Mouse (Mus musculus) urinary bladder, postnatal 10 days (tissue): Measurements from ENCODE around the gene Pde5a.

Source experiments
- DNase-seq: peaks from one replicate; pipeline ENCODE4 v3.0.0; 2022; ENCODE audit warnings: low spot score

Pde5a gene

GRCm38 (mm10) chr3:122848410-122849034, 119.8 kb downstream of the Pde5a start:
- DNase-seq: no peak

- no peak for DNase-seq
These were observed 126.4 kb downstream of the Pde5a start for GRCm38 (mm10) chr3:122855149-122855548.

GRCm38 (mm10) chr3:122859829-122860228, 131.1 kb downstream of the Pde5a start:
- no peak for DNase-seq

GRCm38 (mm10) chr3:122860573-122861498, 132.1 kb downstream of the Pde5a start:
- DNase-seq: no peak

- no peak for DNase-seq
These were observed 136.3 kb downstream of the Pde5a start for GRCm38 (mm10) chr3:122865092-122865491.

- no peak for DNase-seq
These were observed 139.5 kb downstream of the Pde5a start for GRCm38 (mm10) chr3:122868270-122868669.

- DNase-seq: no peak
These were observed 142.8 kb downstream of the Pde5a start for GRCm38 (mm10) chr3:122871596-122871995.

GRCm38 (mm10) chr3:122876870-122877269, 148.1 kb downstream of the Pde5a start:
- no peak for DNase-seq

- DNase-seq: no peak
These were observed 148.8 kb downstream of the Pde5a start for GRCm38 (mm10) chr3:122877543-122877942.

GRCm38 (mm10) chr3:122878705-122879315, 150.1 kb downstream of the Pde5a start:
- no peak for DNase-seq

- DNase-seq: no peak
These were observed 159.0 kb downstream of the Pde5a start for GRCm38 (mm10) chr3:122887505-122888301.

- no peak for DNase-seq
These were observed 159.6 kb downstream of the Pde5a start for GRCm38 (mm10) chr3:122888371-122888819.

- DNase-seq: no peak
These were observed 166.0 kb downstream of the Pde5a start, which contains the start of gene Fabp2 for GRCm38 (mm10) chr3:122894772-122895171. Gene Fabp2 (plus strand): TSS chr3:122895072.

- no peak for DNase-seq
These were observed 166.5 kb downstream of the Pde5a start for GRCm38 (mm10) chr3:122895189-122895731.

GRCm38 (mm10) chr3:122898254-122898653, 169.5 kb downstream of the Pde5a start:
- DNase-seq: no peak

- DNase-seq: no peak
These were observed 175.1 kb downstream of the Pde5a start for GRCm38 (mm10) chr3:122903746-122904433.

GRCm38 (mm10) chr3:122907841-122908240, 179.1 kb downstream of the Pde5a start:
- no peak for DNase-seq
